8 mouse cellular contexts compared by ENCODE assay signal in the genomic region with DNA sequence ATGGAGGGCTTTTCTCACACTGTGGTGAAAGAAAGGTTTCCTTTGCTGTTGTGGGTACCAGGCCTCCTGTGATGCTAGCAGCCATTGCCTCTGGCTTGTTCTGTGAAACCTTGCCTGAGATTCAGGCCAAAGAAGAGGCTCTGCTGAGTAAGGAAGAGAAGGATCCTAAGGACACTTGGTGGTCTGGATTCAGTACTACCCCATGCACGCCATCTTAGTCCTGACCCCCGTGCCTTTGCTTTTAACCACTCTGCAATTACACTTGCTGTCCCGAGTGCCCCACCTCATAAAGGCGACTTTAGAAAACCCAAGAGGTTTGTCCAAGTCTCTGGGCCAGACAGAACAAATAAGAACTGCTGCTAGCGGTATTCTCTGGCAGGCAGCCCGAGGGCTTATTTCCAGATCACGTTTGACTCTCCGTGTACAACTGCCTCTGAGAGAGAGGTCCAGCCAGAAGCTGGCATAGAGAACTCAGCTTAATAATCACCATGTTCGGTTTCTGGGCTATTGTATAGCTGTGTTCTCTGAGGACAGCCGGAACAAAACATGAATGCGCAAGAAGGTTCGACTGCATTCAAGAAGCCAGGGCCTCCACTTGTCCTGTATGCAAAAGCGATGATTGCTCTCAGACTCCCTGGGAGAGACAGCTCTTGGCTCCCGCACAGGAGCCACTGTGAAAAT. TPM values are rescaled to one million over a fixed set of nuclear protein-coding genes. Genes with fewer than 3 reads are reported as not detected.
DNase-seq lines count a peak whose midpoint lies in the region; ATAC-seq and TF ChIP-seq lines count a peak whose summit lies in the region.

No protein-coding gene starts in this region.

- TF ChIP-seq CTCF in heart, postnatal 0 days (IDR thresholded peaks at IDR 0.05; ENCODE audit: low read depth) = no peak
- no peak for TF ChIP-seq CTCF in lung, postnatal 0 days (IDR thresholded peaks at IDR 0.05)

- ATAC-seq in forebrain, embryonic 11.5 days (replicated peaks; ENCODE audit: low FRiP score) = no peak
- ATAC-seq in forebrain, embryonic 13.5 days = peak; percentile 78
- peak; percentile 82 for ATAC-seq in heart, postnatal 0 days (ENCODE audit: insufficient read depth, low read depth)
- peak; percentile 75 for ATAC-seq in lung, postnatal 0 days
- ATAC-seq in stomach, embryonic 14.5 days (ENCODE audit: insufficient number of reproducible peaks, insufficient read depth, low FRiP score, low read depth) = peak; percentile 57; the same call in 1 of the 2 replicates

- H3K27me3 ChIP-seq in forebrain, embryonic 10.5 days (ENCODE audit: poor library complexity, severe bottlenecking) = no peaks in the 10 kb centered on the region
- H3K27me3 ChIP-seq in forebrain, embryonic 11.5 days (ENCODE audit: control insufficient read depth, insufficient read depth, low read length) = no peaks in the 10 kb centered on the region
- H3K27me3 ChIP-seq in forebrain, embryonic 13.5 days = no peaks in the 10 kb centered on the region
- no peaks in the 10 kb centered on the region for H3K27me3 ChIP-seq in heart, postnatal 0 days (ENCODE audit: control insufficient read depth, insufficient read depth, low read length)
- H3K27me3 ChIP-seq in lung, postnatal 0 days (replicated peaks; ENCODE audit: insufficient read depth, low read length) = no peaks in the 10 kb centered on the region
- no peaks in the 10 kb centered on the region for H3K27me3 ChIP-seq in stomach, embryonic 14.5 days (ENCODE audit: control insufficient read depth, insufficient read depth, low read length)

- no peak for DNase-seq in forebrain, embryonic 10.5 days (ENCODE audit: extremely low spot score, low spot score)
- DNase-seq in forebrain, embryonic 11.5 days (ENCODE audit: low spot score) = no peak
- peak; percentile 69 for DNase-seq in heart, postnatal 0 days (ENCODE audit: low spot score)
- DNase-seq in kidney, postnatal 36 days = peak; percentile 65 to 83
- DNase-seq in lung, postnatal 0 days (ENCODE audit: low spot score) = peak; percentile 86
- DNase-seq in B cell, adult 2 months = no peak

- H3K9ac ChIP-seq in forebrain, embryonic 11.5 days (ENCODE audit: low read length) = no peak overlapping the region
- H3K9ac ChIP-seq in forebrain, embryonic 13.5 days = no peak overlapping the region
- 0 out of 2 replicates have a peak overlapping the region, but pooled peaks have one; percentile 6 for H3K9ac ChIP-seq in heart, postnatal 0 days (replicated peaks; ENCODE audit: low read depth, low read length)
- no peak overlapping the region for H3K9ac ChIP-seq in lung, postnatal 0 days (replicated peaks; ENCODE audit: low read depth)
- no peak overlapping the region for H3K9ac ChIP-seq in stomach, embryonic 14.5 days (replicated peaks; ENCODE audit: low read depth, low read length)

- 0 out of 2 replicates have a peak overlapping the region, but pooled peaks have one; percentile 1 for H3K27ac ChIP-seq in forebrain, embryonic 10.5 days
- no peak overlapping the region for H3K27ac ChIP-seq in forebrain, embryonic 11.5 days (ENCODE audit: low read depth, low read length)
- peak overlapping the region; percentile 57 for H3K27ac ChIP-seq in forebrain, embryonic 13.5 days
- peak overlapping the region; percentile 88 for H3K27ac ChIP-seq in heart, postnatal 0 days (ENCODE audit: low read depth)
- H3K27ac ChIP-seq in lung, postnatal 0 days (ENCODE audit: low read length) = peak overlapping the region; percentile 39
- peak overlapping the region; percentile 84 for H3K27ac ChIP-seq in stomach, embryonic 14.5 days (ENCODE audit: low read length)

- no peak overlapping the region for H3K4me2 ChIP-seq in forebrain, embryonic 11.5 days (ENCODE audit: low read depth, low read length, severe bottlenecking)
- H3K4me2 ChIP-seq in forebrain, embryonic 13.5 days = no peak overlapping the region
- H3K4me2 ChIP-seq in heart, postnatal 0 days (ENCODE audit: low read depth, low read length) = peak overlapping the region; percentile 59
- peak overlapping the region; percentile 30 for H3K4me2 ChIP-seq in lung, postnatal 0 days (replicated peaks; ENCODE audit: low read depth, low read length)
- H3K4me2 ChIP-seq in stomach, embryonic 14.5 days (replicated peaks; ENCODE audit: low read depth, low read length) = 0 out of 2 replicates have a peak overlapping the region, but pooled peaks have one; percentile 4

- H3K4me1 ChIP-seq in forebrain, embryonic 10.5 days = peaks cover 14% of the 10 kb centered on the region
- H3K4me1 ChIP-seq in forebrain, embryonic 11.5 days (replicated peaks; ENCODE audit: control insufficient read depth, insufficient read depth, low read length) = no peaks in the 10 kb centered on the region
- no peaks in the 10 kb centered on the region for H3K4me1 ChIP-seq in forebrain, embryonic 13.5 days
- peaks cover 32% of the 10 kb centered on the region for H3K4me1 ChIP-seq in heart, postnatal 0 days (ENCODE audit: control insufficient read depth, insufficient read depth)
- H3K4me1 ChIP-seq in lung, postnatal 0 days (ENCODE audit: insufficient read depth, low read depth, low read length) = no peaks in the 10 kb centered on the region
- peaks cover 26% of the 10 kb centered on the region; the same call in 1 of the 2 replicates for H3K4me1 ChIP-seq in stomach, embryonic 14.5 days (ENCODE audit: control insufficient read depth, insufficient read depth, low read length)

- WGBS in forebrain, embryonic 10.5 days = 79% methylated on average over 14 of the region's 14 CpGs
- 70% methylated on average over 14 of the region's 14 CpGs for WGBS in forebrain, embryonic 11.5 days
- WGBS in forebrain, embryonic 13.5 days = 42% methylated on average over 14 of the region's 14 CpGs
- 15% methylated on average over 14 of the region's 14 CpGs for WGBS in heart, postnatal 0 days
- 27% methylated on average over 14 of the region's 14 CpGs for WGBS in lung, postnatal 0 days
- 37% methylated on average over 14 of the region's 14 CpGs for WGBS in stomach, embryonic 14.5 days

- no peak overlapping the region for H3K4me3 ChIP-seq in forebrain, embryonic 10.5 days
- no peak overlapping the region for H3K4me3 ChIP-seq in forebrain, embryonic 11.5 days (ENCODE audit: low read depth, low read length)
- no peak overlapping the region for H3K4me3 ChIP-seq in forebrain, embryonic 13.5 days
- H3K4me3 ChIP-seq in heart, postnatal 0 days (ENCODE audit: low read depth, low read length) = peak overlapping the region; percentile 2
- H3K4me3 ChIP-seq in lung, postnatal 0 days (ENCODE audit: low read depth, low read length) = no peak overlapping the region
- no peak overlapping the region for H3K4me3 ChIP-seq in stomach, embryonic 14.5 days (ENCODE audit: low read depth, low read length)

- no peaks in the 10 kb centered on the region for H3K36me3 ChIP-seq in forebrain, embryonic 10.5 days (replicated peaks)
- no peaks in the 10 kb centered on the region for H3K36me3 ChIP-seq in forebrain, embryonic 11.5 days (ENCODE audit: control insufficient read depth, insufficient read depth, low read length)
- H3K36me3 ChIP-seq in forebrain, embryonic 13.5 days (ENCODE audit: poor library complexity, severe bottlenecking) = no peaks in the 10 kb centered on the region
- no peaks in the 10 kb centered on the region for H3K36me3 ChIP-seq in heart, postnatal 0 days (replicated peaks; ENCODE audit: control insufficient read depth, insufficient read depth, low read length)
- H3K36me3 ChIP-seq in lung, postnatal 0 days (ENCODE audit: insufficient read depth, low read length) = no peaks in the 10 kb centered on the region
- H3K36me3 ChIP-seq in stomach, embryonic 14.5 days (ENCODE audit: control insufficient read depth, insufficient read depth, low read length) = no peaks in the 10 kb centered on the region

- TF ChIP-seq EP300 in heart, postnatal 0 days (IDR thresholded peaks at IDR 0.05; ENCODE audit: low read depth) = no peak
- peak; percentile 40; the same call in 1 of the 2 replicates for TF ChIP-seq EP300 in lung, postnatal 0 days (IDR thresholded peaks at IDR 0.05)

- peaks cover 6% of the 10 kb centered on the region; the same call in 1 of the 2 replicates for H3K9me3 ChIP-seq in forebrain, embryonic 10.5 days
- no peaks in the 10 kb centered on the region for H3K9me3 ChIP-seq in forebrain, embryonic 11.5 days (ENCODE audit: control insufficient read depth, low read length)
- H3K9me3 ChIP-seq in forebrain, embryonic 13.5 days (replicated peaks) = peaks cover 8% of the 10 kb centered on the region; the same call in 1 of the 2 replicates
- 0 out of 2 replicates have a peak, but pooled peaks cover 2% of the 10 kb centered on the region for H3K9me3 ChIP-seq in heart, postnatal 0 days (replicated peaks; ENCODE audit: control insufficient read depth, low read length)
- H3K9me3 ChIP-seq in lung, postnatal 0 days (ENCODE audit: low read length) = no peaks in the 10 kb centered on the region
- H3K9me3 ChIP-seq in stomach, embryonic 14.5 days (ENCODE audit: control insufficient read depth, low read depth, low read length) = no peaks in the 10 kb centered on the region

RNA-seq across cellular contexts. Expression of a gene that starts 51.3 kb away (rescaled TPM):
- polyA plus RNA-seq in forebrain, embryonic 10.5 days (2016; fragmentation: Nextera tagmentation; extraction: Ambion mirVana) = 126 and 135 TPM in 2 replicates
- polyA plus RNA-seq in forebrain, embryonic 11.5 days (2014; fragmentation: Nextera tagmentation; extraction: Ambion mirVana) = 128 and 136 TPM in 2 replicates
- polyA plus RNA-seq in forebrain, embryonic 13.5 days (2015; fragmentation: Nextera tagmentation; extraction: Ambion mirVana) = 119 and 133 TPM in 2 replicates
- 119 and 198 TPM in 2 replicates for total RNA-seq in heart, postnatal 0 days (2014; rRNA removed; ENCODE audit: low replicate concordance)
- 74.3 and 79.9 TPM in 2 replicates for polyA plus RNA-seq in heart, postnatal 0 days (2015; fragmentation: Nextera tagmentation; extraction: Ambion mirVana)
- 91.9 and 102 TPM in 2 replicates for polyA plus RNA-seq in lung, postnatal 0 days (2015; fragmentation: Nextera tagmentation; extraction: Ambion mirVana)
- 173 and 181 TPM in 2 replicates for polyA plus RNA-seq in stomach, embryonic 14.5 days (2014; fragmentation: Nextera tagmentation; extraction: Ambion mirVana)

Comparison
In these comparisons a context has a peak if more than half of its experiments do, and no peak if none do; other contexts are left out.
1. DNase-seq: peak in heart, postnatal 0 days (single experiment), kidney, postnatal 36 days (2 of 2) and lung, postnatal 0 days (single experiment); none in forebrain, embryonic 10.5 days (single experiment), forebrain, embryonic 11.5 days (single experiment) and B cell, adult 2 months (0 of 2).
2. H3K4me2 ChIP-seq: peak in heart, postnatal 0 days (single experiment), lung, postnatal 0 days (single experiment) and stomach, embryonic 14.5 days (single experiment); none in forebrain, embryonic 11.5 days (single experiment) and forebrain, embryonic 13.5 days (single experiment).